Mouse (Mus musculus): ENCODE results near the gene Psmc5. TPM values are rescaled to one million over a fixed set of nuclear protein-coding genes. Genes with fewer than 3 reads are reported as not detected.

Psmc5 gene
- total RNA-seq, 1 experiment from 2014 or later, result 86.0 TPM

DNA sequence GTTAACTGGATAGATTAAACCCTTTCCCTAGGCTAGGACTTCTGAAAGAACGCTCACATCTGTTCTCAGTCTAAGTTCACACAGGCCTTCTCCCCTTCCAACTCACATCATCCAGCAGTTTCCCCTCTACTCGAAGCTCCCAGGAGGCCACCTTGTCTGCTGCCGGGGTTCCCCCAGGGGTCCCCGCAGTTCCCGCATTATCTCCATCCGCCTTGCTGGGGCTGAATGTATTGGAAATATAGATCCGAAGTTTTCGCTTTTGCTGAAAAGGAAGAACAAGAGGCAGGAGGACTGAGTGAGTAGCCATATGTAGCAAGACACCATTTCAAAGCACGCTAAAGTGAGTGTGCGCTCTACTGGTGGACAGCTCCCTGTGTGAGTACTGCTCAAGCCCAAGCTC lies 10.5 kb downstream of the Psmc5 start:
- no peak for ATAC-seq (replicated peaks in 1 of 2; ENCODE audit: insufficient read depth in 1 of 2, low FRiP score in 2 of 2, low TSS enrichment in 1 of 2, low read depth in 1 of 2, poor library complexity in 2 of 2, severe bottlenecking in 2 of 2)

GRCm38 (mm10) chr11:106267311-106267852 lies 11.4 kb downstream of the Psmc5 start:
- peak in 1 of 2 experiments; percentile 40; a peak in 2 of 4 replicates for ATAC-seq (replicated peaks in 1 of 2; ENCODE audit: insufficient read depth in 1 of 2, low FRiP score in 2 of 2, low TSS enrichment in 1 of 2, low read depth in 1 of 2, poor library complexity in 2 of 2, severe bottlenecking in 2 of 2)

DNA sequence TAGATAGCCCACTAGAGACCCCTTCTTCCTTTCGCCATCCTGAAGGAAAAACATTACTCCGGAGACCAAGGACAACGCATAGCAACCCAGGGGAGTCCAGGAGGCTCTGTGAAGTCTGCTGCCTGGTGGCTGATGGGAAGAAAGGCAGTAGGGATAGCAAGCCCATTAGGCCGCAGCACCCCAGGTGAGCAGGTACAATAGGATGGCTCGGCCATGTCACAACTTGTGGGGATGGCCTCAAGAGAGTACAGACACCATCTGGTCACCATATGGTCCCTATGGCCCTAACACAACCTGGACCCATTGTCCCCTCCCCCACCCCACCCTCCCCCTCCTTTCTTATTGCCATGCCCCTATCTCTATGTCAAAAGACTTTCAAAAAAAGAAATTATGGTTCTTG lies 11.9 kb downstream of the Psmc5 start:
- ATAC-seq (replicated peaks in 1 of 2; ENCODE audit: insufficient read depth in 1 of 2, low FRiP score in 2 of 2, low TSS enrichment in 1 of 2, low read depth in 1 of 2, poor library complexity in 2 of 2, severe bottlenecking in 2 of 2), result no peak

- no peak for ATAC-seq (replicated peaks in 1 of 2; ENCODE audit: insufficient read depth in 1 of 2, low FRiP score in 2 of 2, low TSS enrichment in 1 of 2, low read depth in 1 of 2, poor library complexity in 2 of 2, severe bottlenecking in 2 of 2)
These were observed 12.5 kb downstream of the Psmc5 start for GRCm38 (mm10) chr11:106268326-106269059.

GRCm38 (mm10) chr11:106269060-106269431 lies 13.1 kb downstream of the Psmc5 start:
- ATAC-seq (replicated peaks in 1 of 2; ENCODE audit: insufficient read depth in 1 of 2, low FRiP score in 2 of 2, low TSS enrichment in 1 of 2, low read depth in 1 of 2, poor library complexity in 2 of 2, severe bottlenecking in 2 of 2), result peak; percentile 34 to 45; a peak in 2 of 4 replicates

GRCm38 (mm10) chr11:106271131-106271793 lies 15.3 kb downstream of the Psmc5 start:
- ATAC-seq (replicated peaks in 1 of 2; ENCODE audit: insufficient read depth in 1 of 2, low FRiP score in 2 of 2, low TSS enrichment in 1 of 2, low read depth in 1 of 2, poor library complexity in 2 of 2, severe bottlenecking in 2 of 2), result no peak

DNA sequence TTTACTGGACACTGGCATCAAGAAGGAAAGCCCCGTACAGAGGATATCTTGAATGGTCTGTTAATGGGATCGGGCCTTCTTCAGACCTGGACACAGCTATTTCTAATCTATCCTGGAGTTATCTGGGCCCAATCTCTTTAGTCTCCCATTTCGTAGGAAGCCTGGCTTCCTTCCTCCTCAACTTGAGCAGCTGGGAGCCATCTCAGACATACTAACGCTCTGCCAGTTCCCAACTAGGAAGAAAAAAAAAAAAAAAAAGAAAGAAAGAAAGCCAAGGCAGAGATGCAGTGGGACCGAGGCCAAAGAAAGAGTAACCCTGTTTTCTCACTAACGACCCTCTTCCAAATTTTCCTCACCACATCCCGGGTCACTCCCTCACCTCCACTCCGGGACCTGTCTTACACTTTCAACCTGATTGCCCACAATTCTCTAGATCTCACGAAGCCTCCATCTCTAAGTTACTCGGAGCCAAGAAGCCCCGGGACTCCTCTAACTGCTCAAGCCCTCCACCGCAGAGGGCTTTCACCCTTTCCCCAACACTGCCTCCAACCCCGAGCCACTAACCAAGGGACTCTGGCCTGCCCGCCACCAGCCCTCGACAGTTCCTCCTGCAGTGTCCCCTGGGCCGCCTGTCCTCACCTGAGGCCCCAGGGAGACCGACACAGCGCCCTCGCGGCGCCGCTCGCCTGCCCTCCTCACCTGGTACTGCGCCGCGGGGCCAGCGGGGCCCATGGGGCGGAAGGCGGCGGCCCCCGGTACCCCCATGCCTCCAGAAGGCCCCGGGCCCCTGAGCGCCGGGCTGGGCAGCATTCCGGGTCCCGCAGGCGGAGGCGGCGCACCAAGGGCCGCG lies 16.1 kb downstream of the Psmc5 start:
- no peak for ATAC-seq (replicated peaks in 1 of 2; ENCODE audit: insufficient read depth in 1 of 2, low FRiP score in 2 of 2, low TSS enrichment in 1 of 2, low read depth in 1 of 2, poor library complexity in 2 of 2, severe bottlenecking in 2 of 2)

- ATAC-seq (replicated peaks in 1 of 2; ENCODE audit: insufficient read depth in 1 of 2, low FRiP score in 2 of 2, low TSS enrichment in 1 of 2, low read depth in 1 of 2, poor library complexity in 2 of 2, severe bottlenecking in 2 of 2), result peak; percentile 82 to 84
These were observed 16.8 kb downstream of the Psmc5 start, which contains the start of gene Smarcd2 for GRCm38 (mm10) chr11:106272644-106273310. TSS of gene Smarcd2 (minus strand) at chr11:106272972.

DNA sequence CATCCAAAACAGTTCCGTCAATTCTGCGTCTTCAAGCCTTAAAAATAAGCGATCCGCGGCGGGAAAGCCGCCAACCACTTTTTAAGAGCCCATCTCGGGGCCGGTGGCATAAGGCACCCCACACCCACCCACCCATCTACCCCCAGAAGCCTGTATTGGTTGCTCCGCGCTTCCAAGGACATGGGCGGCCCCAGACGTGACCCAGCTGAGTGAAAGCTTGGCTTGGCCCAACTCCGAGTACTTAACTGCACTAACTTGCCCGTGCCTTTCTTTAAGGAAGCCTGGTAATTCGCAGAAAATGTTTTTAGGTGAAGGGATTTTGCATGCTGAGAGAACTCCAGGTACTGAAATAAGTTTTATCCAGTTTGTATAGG lies 17.3 kb downstream of the Psmc5 start:
- ATAC-seq (replicated peaks in 1 of 2; ENCODE audit: insufficient read depth in 1 of 2, low FRiP score in 2 of 2, low TSS enrichment in 1 of 2, low read depth in 1 of 2, poor library complexity in 2 of 2, severe bottlenecking in 2 of 2), result no peak

DNA sequence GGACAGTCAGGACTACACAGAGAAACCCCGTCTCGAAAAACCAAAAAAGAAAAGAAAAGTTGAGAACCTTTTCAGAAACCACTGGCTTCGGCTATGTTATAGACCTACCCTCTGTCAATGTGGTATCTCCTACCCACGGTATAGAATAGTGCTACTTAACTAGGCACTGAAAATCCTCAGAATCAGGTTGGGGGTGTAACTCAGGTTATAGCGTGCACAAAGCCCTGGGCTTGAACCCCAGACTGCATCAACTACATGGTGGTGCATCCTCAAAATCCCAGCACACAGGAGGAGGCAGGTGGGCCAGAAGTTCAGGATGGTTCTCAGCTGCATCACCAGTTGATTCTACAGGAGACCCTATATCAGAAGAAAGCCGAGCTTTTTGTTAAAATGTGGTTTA lies 17.9 kb downstream of the Psmc5 start:
- ATAC-seq (replicated peaks in 1 of 2; ENCODE audit: insufficient read depth in 1 of 2, low FRiP score in 2 of 2, low TSS enrichment in 1 of 2, low read depth in 1 of 2, poor library complexity in 2 of 2, severe bottlenecking in 2 of 2), result no peak

- ATAC-seq (replicated peaks in 1 of 2; ENCODE audit: insufficient read depth in 1 of 2, low FRiP score in 2 of 2, low TSS enrichment in 1 of 2, low read depth in 1 of 2, poor library complexity in 2 of 2, severe bottlenecking in 2 of 2), result no peak
These were observed 18.4 kb downstream of the Psmc5 start for GRCm38 (mm10) chr11:106274374-106274773.

DNA sequence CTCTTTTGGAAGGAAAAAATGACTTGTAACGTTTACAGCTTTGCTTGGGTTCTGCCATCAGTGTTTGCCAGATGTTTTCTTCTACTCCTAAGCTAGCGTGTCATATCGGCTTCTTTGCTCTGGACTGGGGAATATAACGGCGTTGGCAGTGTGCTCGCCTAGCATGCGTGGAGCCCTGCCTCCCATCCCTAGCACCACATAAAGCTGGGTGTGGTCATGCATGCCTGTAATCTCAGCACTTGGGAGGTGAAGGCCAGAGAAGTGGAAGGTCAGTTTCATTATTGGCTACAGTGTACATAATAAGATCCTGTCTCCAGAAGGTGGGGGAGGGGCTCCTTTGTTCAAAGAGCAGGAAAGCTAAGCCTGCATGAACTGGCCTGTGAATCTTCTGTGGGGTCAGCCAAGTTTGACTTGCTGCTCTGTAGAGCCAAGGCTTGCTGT lies 19.0 kb downstream of the Psmc5 start:
- no peak for ATAC-seq (replicated peaks in 1 of 2; ENCODE audit: insufficient read depth in 1 of 2, low FRiP score in 2 of 2, low TSS enrichment in 1 of 2, low read depth in 1 of 2, poor library complexity in 2 of 2, severe bottlenecking in 2 of 2)

DNA sequence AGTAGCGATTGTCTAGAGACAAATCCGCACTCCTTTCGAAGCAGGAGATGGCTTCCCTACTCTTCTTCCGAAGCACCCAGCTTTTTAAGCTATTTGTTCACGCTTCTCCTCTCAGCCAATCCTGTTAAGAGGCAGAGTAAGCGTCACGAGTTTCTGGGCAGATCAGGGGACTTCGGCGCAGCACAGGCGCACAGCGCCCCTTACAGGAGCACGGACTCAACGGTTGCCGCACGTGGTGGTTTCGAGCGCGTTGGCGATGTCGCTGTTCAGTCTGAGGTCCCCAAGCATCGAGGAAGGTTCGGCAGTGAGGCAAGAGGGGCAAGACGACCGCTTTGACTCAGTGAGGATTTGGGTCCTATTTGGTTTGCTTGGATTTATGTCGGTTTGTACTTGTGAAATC lies 20.5 kb downstream of the Psmc5 start, which contains the start of gene Tcam1:
Tcam1 (plus strand) TSS at position 219 of the 400 bp plus-strand sequence.
- peak; percentile 80 to 82 for ATAC-seq (replicated peaks in 1 of 2; ENCODE audit: insufficient read depth in 1 of 2, low FRiP score in 2 of 2, low TSS enrichment in 1 of 2, low read depth in 1 of 2, poor library complexity in 2 of 2, severe bottlenecking in 2 of 2)

- ATAC-seq (replicated peaks in 1 of 2; ENCODE audit: insufficient read depth in 1 of 2, low FRiP score in 2 of 2, low TSS enrichment in 1 of 2, low read depth in 1 of 2, poor library complexity in 2 of 2, severe bottlenecking in 2 of 2), result no peak
These were observed 26.5 kb downstream of the Psmc5 start for GRCm38 (mm10) chr11:106282452-106282851.

DNA sequence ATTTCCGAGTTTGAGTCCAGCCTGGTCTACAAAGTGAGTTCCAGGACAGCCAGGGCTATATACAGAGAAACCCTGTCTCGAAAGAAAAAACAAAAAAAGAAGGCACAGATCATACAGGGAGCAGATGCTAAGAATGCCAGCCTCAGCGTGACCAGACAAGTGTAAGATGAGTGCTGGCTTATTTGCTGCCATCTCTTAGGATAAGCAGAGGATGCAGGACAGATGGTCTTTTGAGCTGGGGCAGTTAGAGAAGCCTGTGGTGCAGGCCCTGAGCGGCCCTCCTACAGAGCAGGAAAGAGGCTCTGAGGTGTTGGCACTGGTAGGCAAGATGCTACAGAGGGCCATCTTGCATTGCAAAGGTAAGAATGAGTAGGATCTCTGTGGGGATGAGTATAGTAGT lies 27.4 kb downstream of the Psmc5 start:
- ATAC-seq (replicated peaks in 1 of 2; ENCODE audit: insufficient read depth in 1 of 2, low FRiP score in 2 of 2, low TSS enrichment in 1 of 2, low read depth in 1 of 2, poor library complexity in 2 of 2, severe bottlenecking in 2 of 2), result no peak

GRCm38 (mm10) chr11:106284126-106284525 lies 28.2 kb downstream of the Psmc5 start:
- ATAC-seq (replicated peaks in 1 of 2; ENCODE audit: insufficient read depth in 1 of 2, low FRiP score in 2 of 2, low TSS enrichment in 1 of 2, low read depth in 1 of 2, poor library complexity in 2 of 2, severe bottlenecking in 2 of 2), result no peak

- ATAC-seq (replicated peaks in 1 of 2; ENCODE audit: insufficient read depth in 1 of 2, low FRiP score in 2 of 2, low TSS enrichment in 1 of 2, low read depth in 1 of 2, poor library complexity in 2 of 2, severe bottlenecking in 2 of 2), result 0 out of 4 replicates have a peak, but pooled peaks of 1 of the 2 experiments have one; percentile 12
These were observed 30.3 kb downstream of the Psmc5 start for GRCm38 (mm10) chr11:106286206-106286605.

Data from hematopoietic stem cell, adult 5-6 weeks (primary cell).